Mouse (Mus musculus): ENCODE results near the gene Grhl1. TPM values are rescaled to one million over a fixed set of nuclear protein-coding genes. Genes with fewer than 3 reads are reported as not detected.
A peak's percentile ranks its signal among the peaks of the same experiment; 100 is the strongest.

Grhl1 gene
- polyA plus RNA-seq, 1 experiment from 2014 or later, result 2.2 TPM

DNA sequence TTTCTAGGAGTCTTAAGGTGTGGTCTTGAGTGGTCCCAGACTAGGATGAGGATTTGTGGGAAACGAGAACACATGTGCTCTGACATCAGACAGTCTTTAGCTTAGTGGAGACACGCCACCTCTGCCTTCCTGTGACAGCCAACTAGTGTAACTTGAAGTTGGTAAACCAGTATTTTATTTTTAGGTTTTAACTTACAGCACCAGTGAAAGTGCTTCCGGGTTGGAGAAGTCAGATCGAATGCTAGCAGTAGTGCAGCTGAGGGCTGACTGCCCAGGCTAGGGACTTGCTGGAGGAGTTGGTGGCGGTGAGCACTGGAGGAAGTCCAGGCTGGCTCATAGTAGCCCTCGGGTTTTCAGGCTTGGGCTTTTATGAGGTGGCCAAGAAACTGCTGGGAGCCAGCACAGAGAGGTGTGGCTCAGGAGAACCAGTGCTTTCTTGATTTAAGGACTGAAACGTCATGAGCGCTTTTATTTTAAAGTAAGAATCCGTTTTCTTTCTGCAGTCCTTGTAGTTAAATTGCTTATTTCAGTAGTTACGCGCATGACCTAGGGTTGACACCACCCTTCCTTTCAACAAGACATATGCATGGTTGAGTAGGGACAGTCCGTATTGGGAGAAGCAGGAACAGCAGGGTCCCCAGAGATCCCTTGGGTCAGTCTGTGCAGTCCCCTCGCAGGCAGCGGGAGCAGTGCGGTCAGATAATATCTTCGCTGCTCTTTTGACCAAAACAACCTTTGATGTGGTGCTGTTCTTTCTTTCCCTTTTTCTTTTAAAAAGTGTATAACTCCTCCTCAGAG lies 82.2 kb downstream of the Grhl1 start:
- WGBS, result 83% methylated on average over 16 of the region's 16 CpGs
- Histone ChIP-seq H3K9ac (ENCODE audit: low read length) (no peak overlapping the region), H3K27ac (replicated peaks in 1 of 2; ENCODE audit: control insufficient read depth in 1 of 2, insufficient read depth in 1 of 2, low read depth in 2 of 2, low read length in 2 of 2) (no peak overlapping the region), H3K9me3 (ENCODE audit: control insufficient read depth, low read length) (no peaks in the 10 kb centered on the region), H3K36me3 (ENCODE audit: control insufficient read depth, insufficient read depth, low read length) (peaks cover 61% of the 10 kb centered on the region), H3K4me1 (ENCODE audit: control insufficient read depth in 2 of 2, insufficient read depth in 2 of 2, low read length in 2 of 2) (peaks cover 16 to 67% of the 10 kb centered on the region in 2 experiments), H3K4me3 (ENCODE audit: control insufficient read depth in 1 of 2, insufficient read depth in 1 of 2, low read depth in 1 of 2, low read length in 2 of 2) (no peak overlapping the region), H3K4me2 (ENCODE audit: low read length) (no peak overlapping the region), H3K27me3 (ENCODE audit: control insufficient read depth, insufficient read depth, low read length) (no peaks in the 10 kb centered on the region)
- no peak for ATAC-seq (ENCODE audit: insufficient number of reproducible peaks, insufficient read depth, low FRiP score, low read depth)

DNA sequence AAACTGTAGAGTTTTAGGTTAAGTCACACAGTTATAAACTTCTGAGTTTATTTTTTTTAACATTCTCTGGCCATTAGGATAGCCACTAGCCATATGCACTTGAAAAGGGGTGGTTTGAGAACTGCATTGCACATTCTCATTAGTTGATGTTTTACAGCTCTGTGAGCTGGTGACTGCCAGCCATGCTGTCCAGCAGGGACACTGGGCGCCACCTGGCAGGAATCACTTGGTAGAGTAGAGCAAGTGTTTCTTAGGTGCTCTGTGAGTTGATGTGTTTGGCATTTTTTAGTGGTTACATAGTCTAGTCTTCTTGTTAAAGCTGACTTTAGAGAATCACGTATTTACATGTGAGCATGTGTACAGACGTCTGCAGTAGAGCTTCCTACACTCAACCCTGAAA lies 84.4 kb downstream of the Grhl1 start:
- no peak for ATAC-seq (ENCODE audit: insufficient number of reproducible peaks, insufficient read depth, low FRiP score, low read depth)
- H3K36me3 ChIP-seq (ENCODE audit: control insufficient read depth, insufficient read depth, low read length), result peaks cover 80% of the 10 kb centered on the region
- H3K4me1 ChIP-seq (ENCODE audit: control insufficient read depth in 2 of 2, insufficient read depth in 2 of 2, low read length in 2 of 2), result peaks cover 11 to 66% of the 10 kb centered on the region in 2 experiments
- no peak overlapping the region for H3K27ac ChIP-seq (replicated peaks in 1 of 2; ENCODE audit: control insufficient read depth in 1 of 2, insufficient read depth in 1 of 2, low read depth in 2 of 2, low read length in 2 of 2)
- no peaks in the 10 kb centered on the region for H3K9me3 ChIP-seq (ENCODE audit: control insufficient read depth, low read length)
- no peaks in the 10 kb centered on the region for H3K27me3 ChIP-seq (ENCODE audit: control insufficient read depth, insufficient read depth, low read length)
- 0 out of 2 replicates have a peak overlapping the region, but pooled peaks have one; percentile 46 for H3K9ac ChIP-seq (ENCODE audit: low read length)
- no peak overlapping the region for H3K4me3 ChIP-seq (ENCODE audit: control insufficient read depth in 1 of 2, insufficient read depth in 1 of 2, low read depth in 1 of 2, low read length in 2 of 2)
- H3K4me2 ChIP-seq (ENCODE audit: low read length), result peak overlapping the region; percentile 21; the same call in 1 of the 2 replicates
- WGBS, result 65% methylated on average over 3 of the region's 3 CpGs

DNA sequence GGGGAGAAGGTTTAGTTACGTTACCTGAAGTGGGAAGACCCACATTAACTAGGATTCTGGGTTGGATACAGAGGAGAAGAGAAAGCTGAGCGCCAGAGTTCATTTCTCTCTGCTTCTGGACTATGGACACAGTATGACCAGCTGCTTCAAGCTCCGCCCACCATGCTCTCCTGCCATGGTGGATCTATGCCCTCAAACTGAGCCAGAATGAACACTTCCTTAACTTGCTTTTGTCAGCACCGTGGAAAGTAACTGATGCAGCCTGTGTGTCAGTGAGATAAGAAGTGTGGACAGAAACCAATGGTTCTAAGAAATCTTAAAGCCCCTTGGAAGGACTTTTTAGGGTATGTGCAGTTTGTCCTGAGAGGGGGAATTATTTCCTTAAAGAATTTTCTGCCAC lies 86.9 kb downstream of the Grhl1 start:
- H3K36me3 ChIP-seq (ENCODE audit: control insufficient read depth, insufficient read depth, low read length), result peaks cover 97% of the 10 kb centered on the region
- H3K27ac ChIP-seq (replicated peaks in 1 of 2; ENCODE audit: control insufficient read depth in 1 of 2, insufficient read depth in 1 of 2, low read depth in 2 of 2, low read length in 2 of 2), result no peak overlapping the region
- no peaks in the 10 kb centered on the region for H3K27me3 ChIP-seq (ENCODE audit: control insufficient read depth, insufficient read depth, low read length)
- no peak overlapping the region for H3K9ac ChIP-seq (ENCODE audit: low read length)
- WGBS, result 78% methylated on average over 4 of the region's 4 CpGs
- no peaks in the 10 kb centered on the region for H3K9me3 ChIP-seq (ENCODE audit: control insufficient read depth, low read length)
- H3K4me1 ChIP-seq (ENCODE audit: control insufficient read depth in 2 of 2, insufficient read depth in 2 of 2, low read length in 2 of 2), result peaks cover 0 to 49% of the 10 kb centered on the region in 2 experiments
- no peak overlapping the region for H3K4me2 ChIP-seq (ENCODE audit: low read length)
- no peak overlapping the region for H3K4me3 ChIP-seq (ENCODE audit: control insufficient read depth in 1 of 2, insufficient read depth in 1 of 2, low read depth in 1 of 2, low read length in 2 of 2)
- no peak for ATAC-seq (ENCODE audit: insufficient number of reproducible peaks, insufficient read depth, low FRiP score, low read depth)

DNA sequence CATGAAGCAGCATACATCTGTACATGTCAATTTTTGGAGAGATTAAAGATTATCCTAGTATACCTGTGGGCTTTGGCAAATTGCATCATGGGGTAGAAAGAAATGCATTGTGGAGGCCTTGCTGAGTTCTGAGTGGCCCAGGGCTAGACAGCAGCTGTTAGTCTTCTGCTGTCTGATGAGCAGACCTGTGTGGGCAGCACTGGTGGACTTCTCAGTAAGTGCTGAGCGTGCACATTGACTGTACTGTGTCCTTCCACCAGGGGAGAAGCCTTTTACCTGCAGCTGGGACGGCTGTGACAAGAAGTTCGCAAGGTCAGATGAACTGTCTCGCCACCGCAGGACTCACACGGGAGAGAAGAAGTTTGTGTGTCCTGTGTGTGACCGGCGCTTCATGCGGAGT lies 87.8 kb downstream of the Grhl1 start:
- Histone ChIP-seq H3K27me3 (ENCODE audit: control insufficient read depth, insufficient read depth, low read length) (no peaks in the 10 kb centered on the region), H3K4me3 (ENCODE audit: control insufficient read depth in 1 of 2, insufficient read depth in 1 of 2, low read depth in 1 of 2, low read length in 2 of 2) (no peak overlapping the region), H3K36me3 (ENCODE audit: control insufficient read depth, insufficient read depth, low read length) (peaks cover 93% of the 10 kb centered on the region), H3K4me1 (ENCODE audit: control insufficient read depth in 2 of 2, insufficient read depth in 2 of 2, low read length in 2 of 2) (peaks cover 0 to 42% of the 10 kb centered on the region in 2 experiments), H3K9me3 (ENCODE audit: control insufficient read depth, low read length) (no peaks in the 10 kb centered on the region), H3K27ac (replicated peaks in 1 of 2; ENCODE audit: control insufficient read depth in 1 of 2, insufficient read depth in 1 of 2, low read depth in 2 of 2, low read length in 2 of 2) (no peak overlapping the region), H3K9ac (ENCODE audit: low read length) (no peak overlapping the region), H3K4me2 (ENCODE audit: low read length) (no peak overlapping the region)
- WGBS, result 93% methylated on average over 9 of the region's 9 CpGs
- no peak for ATAC-seq (ENCODE audit: insufficient number of reproducible peaks, insufficient read depth, low FRiP score, low read depth)

DNA sequence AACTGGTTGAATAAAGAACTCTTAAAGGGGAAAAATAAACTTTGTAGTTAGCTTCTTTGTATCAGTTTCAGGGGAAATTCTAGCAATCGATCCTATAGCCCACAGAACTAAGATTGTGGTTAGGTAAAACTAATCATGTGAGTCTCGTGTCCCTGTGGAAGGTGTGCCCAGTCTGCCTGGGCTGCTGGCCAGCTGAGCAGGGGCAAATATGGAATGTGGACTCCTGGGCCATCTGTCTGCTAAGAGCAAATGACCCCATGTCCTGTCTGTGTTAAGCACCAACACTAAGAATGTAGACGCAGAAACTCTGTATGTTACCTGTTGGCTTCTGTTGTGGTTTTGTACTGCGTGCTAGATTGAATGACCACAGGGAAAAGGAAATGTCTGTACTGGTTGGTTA lies 89.0 kb downstream of the Grhl1 start:
- Histone ChIP-seq H3K9me3 (ENCODE audit: control insufficient read depth, low read length) (no peaks in the 10 kb centered on the region), H3K4me1 (ENCODE audit: control insufficient read depth in 2 of 2, insufficient read depth in 2 of 2, low read length in 2 of 2) (peaks cover 0 to 36% of the 10 kb centered on the region in 2 experiments), H3K27ac (replicated peaks in 1 of 2; ENCODE audit: control insufficient read depth in 1 of 2, insufficient read depth in 1 of 2, low read depth in 2 of 2, low read length in 2 of 2) (0 out of 4 replicates have a peak overlapping the region, but pooled peaks of 1 of the 2 experiments have one; percentile 16), H3K4me3 (ENCODE audit: control insufficient read depth in 1 of 2, insufficient read depth in 1 of 2, low read depth in 1 of 2, low read length in 2 of 2) (no peak overlapping the region), H3K36me3 (ENCODE audit: control insufficient read depth, insufficient read depth, low read length) (peaks cover 82% of the 10 kb centered on the region), H3K27me3 (ENCODE audit: control insufficient read depth, insufficient read depth, low read length) (no peaks in the 10 kb centered on the region), H3K4me2 (ENCODE audit: low read length) (no peak overlapping the region), H3K9ac (ENCODE audit: low read length) (no peak overlapping the region)
- no peak for ATAC-seq (ENCODE audit: insufficient number of reproducible peaks, insufficient read depth, low FRiP score, low read depth)
- WGBS, result 53% methylated on average over 4 of the region's 4 CpGs

DNA sequence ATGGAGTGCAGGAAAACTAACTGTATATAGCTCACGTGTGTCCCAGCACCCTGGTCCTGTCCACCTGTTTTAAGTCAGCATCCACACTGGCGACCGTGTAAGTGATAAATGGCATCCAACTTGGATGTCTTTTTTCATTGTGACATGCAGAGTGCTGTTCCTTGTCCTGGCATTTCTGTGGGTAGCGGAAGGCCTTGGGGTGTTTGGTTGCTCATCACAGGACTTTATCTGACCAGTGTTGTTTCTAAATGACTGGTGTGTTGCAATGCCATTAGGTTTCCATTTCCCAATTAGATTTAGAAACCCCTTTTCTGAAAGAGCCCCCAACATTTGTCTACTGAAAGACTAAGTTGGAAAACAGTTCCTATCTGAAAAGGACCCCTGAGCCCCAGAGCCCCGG lies 90.0 kb downstream of the Grhl1 start:
- Histone ChIP-seq H3K4me3 (ENCODE audit: control insufficient read depth in 1 of 2, insufficient read depth in 1 of 2, low read depth in 1 of 2, low read length in 2 of 2) (no peak overlapping the region), H3K27me3 (ENCODE audit: control insufficient read depth, insufficient read depth, low read length) (no peaks in the 10 kb centered on the region), H3K9me3 (ENCODE audit: control insufficient read depth, low read length) (no peaks in the 10 kb centered on the region), H3K27ac (replicated peaks in 1 of 2; ENCODE audit: control insufficient read depth in 1 of 2, insufficient read depth in 1 of 2, low read depth in 2 of 2, low read length in 2 of 2) (no peak overlapping the region), H3K4me2 (ENCODE audit: low read length) (no peak overlapping the region), H3K36me3 (ENCODE audit: control insufficient read depth, insufficient read depth, low read length) (peaks cover 71% of the 10 kb centered on the region), H3K9ac (ENCODE audit: low read length) (no peak overlapping the region), H3K4me1 (ENCODE audit: control insufficient read depth in 2 of 2, insufficient read depth in 2 of 2, low read length in 2 of 2) (peaks cover 0 to 27% of the 10 kb centered on the region in 2 experiments)
- 79% methylated on average over 5 of the region's 5 CpGs for WGBS
- ATAC-seq (ENCODE audit: insufficient number of reproducible peaks, insufficient read depth, low FRiP score, low read depth), result no peak
